Mouse (Mus musculus) adrenal gland (tissue): ENCODE measurements around the gene Crebrf.

ENCODE experiments used
- intact Hi-C: fragments of 180-260 bp; cut with DNase I; formaldehyde crosslinking; loops from one replicate; pipeline ENCODE4 v1.15.1; 2025
- long read RNA-seq, 2 experiments: library from polyadenylated mRNA; unstranded; transcript quantifications; one replicate each; pipeline ENCODE4 v2.0.0; 2020; ENCODE audit warnings: borderline replicate concordance in 1 of 2; ENCODE audit not compliant: insufficient replicate concordance in 1 of 2

Gene Crebrf
- long read RNA-seq, experiment 1, partial matches to known transcripts = 3 of 7 reads
- long read RNA-seq, experiment 1, other reads (novel, unspliced or antisense) = 3 of 7 reads
- long read RNA-seq, experiment 2, partial matches to known transcripts = 6 of 12 reads
- long read RNA-seq, experiment 2, other reads (novel, unspliced or antisense) = 3 of 12 reads

DNA sequence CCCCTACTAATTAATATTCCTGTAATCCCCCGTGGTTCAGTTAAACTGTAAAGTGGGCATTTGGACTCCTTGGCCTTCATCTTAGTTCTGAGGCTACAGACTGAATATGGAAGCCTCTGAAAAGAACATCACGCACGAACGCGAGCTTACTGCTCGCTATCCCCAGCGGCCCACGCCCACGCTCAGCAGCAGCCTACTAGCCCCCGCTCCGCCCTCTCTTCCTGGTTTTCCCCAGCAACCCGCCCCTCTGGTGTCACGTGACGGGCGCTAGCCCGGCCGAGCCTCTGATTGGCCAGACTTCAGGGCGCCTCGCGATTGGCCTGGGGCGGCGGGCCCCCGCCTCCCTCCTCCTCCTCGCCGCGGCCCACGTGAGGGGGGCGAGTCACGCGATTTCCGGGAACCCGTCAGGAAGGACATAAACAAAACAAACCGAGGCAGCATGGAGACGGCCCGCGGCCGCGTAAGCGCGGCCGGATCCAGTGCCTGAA is at the start of gene Crebrf:
TSS of gene Crebrf (plus strand) at position 380 of the 488 bp plus-strand sequence.
- intact Hi-C loops = loop anchor here (5.0 kb wide), 1 partner anchor 38 kb away; no protein-coding TSS in a partner anchor

DNA sequence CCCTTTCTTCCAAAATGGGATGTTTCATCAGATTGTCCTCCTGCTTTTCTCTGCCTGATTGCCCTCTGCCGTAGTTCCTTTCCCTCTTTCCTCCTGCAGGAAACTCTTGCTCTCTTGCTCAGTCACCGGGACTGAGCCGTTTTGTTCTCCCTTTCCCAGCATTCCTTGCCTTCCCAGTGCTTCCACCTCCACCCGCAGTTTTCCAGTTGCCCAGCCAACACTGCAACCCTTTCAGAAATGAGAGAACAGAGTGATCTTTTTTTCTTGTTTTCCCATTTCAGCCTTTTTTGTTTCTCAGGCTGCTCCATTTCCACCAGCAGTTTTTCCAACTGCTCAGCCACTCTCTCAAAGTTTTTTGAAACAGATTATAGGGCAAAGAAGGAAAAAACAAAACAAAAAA is 44.2 kb upstream of the Crebrf start:
- intact Hi-C loops = no loop called here

DNA sequence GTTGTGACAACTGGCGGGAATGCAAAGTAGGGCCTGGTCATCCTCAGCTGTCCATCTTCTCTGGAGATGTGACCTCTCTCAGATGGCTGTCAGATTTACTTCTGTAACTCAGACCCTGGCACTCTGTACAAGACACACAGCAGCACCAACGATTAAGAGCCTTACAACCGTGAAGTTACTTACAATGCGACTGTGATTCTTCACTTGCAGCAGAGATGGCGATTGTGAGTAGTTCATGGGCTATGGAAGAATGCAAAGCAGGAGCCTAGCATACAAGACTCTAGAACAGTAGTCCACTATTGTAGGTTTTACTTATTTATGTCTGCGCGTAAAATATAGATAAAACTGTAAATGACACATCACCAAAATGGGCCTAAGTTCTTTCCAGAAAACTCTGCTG is 39.6 kb upstream of the Crebrf start:
- intact Hi-C loops = loop anchor here (5.0 kb wide), 1 partner anchor 41 kb away; the partner anchor contains the start of gene Crebrf

- intact Hi-C loops = loop anchor here (5.0 kb wide), 1 partner anchor 41 kb away; the partner anchor contains the start of gene Crebrf
These were observed 39.2 kb upstream of the Crebrf start for GRCm38 (mm10) chr17:26676252-26676615.

GRCm38 (mm10) chr17:26676616-26677376 is 38.7 kb upstream of the Crebrf start:
- intact Hi-C loops = loop anchor here (5.0 kb wide), 1 partner anchor 41 kb away; the partner anchor contains the start of gene Crebrf

DNA sequence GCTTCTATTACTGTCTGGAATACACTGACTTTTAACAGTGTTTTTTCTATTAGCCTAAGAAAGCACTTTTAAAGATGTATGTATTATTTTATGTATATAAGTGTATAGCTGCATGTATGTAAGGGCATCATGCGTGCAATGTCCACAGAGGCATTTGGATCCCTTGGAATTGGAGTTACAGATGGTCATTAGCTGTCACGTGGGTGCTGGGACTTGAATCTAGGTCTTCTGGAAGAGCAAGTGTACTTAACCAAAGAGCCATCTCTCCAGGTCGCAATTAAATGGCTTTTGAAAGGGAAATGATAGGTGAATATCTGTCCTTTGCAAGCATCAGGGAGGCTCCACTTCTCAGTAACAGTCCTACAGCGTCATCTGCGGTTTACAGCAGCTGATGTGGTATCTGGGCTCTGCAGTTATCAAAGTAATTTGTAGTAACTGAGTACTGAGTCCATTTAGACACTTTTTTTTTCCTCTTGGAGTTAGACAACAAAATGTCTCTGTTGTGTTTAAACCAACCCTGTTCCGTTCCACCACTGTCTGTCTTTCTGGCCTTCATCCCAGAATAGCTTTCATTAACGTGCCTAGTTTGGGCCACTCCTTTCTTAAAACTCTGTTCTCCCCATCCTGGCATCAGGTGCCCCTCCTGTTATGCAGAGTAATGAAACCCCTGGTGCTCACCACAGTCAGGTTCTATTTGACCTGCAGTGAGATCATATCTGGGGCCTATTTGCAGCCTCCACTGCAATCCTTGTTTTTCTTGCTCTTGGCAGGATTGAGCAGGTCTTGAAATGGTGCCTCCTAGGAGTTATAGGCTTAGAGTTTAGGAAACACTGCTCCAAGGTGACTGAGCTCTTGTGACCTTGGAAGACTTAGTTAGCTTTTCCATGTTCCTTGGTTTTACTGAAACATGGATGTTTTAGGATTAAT is 37.5 kb upstream of the Crebrf start:
- intact Hi-C loops = loop anchor here (5.0 kb wide), 1 partner anchor 39 kb away; the partner anchor contains the start of gene Crebrf

DNA sequence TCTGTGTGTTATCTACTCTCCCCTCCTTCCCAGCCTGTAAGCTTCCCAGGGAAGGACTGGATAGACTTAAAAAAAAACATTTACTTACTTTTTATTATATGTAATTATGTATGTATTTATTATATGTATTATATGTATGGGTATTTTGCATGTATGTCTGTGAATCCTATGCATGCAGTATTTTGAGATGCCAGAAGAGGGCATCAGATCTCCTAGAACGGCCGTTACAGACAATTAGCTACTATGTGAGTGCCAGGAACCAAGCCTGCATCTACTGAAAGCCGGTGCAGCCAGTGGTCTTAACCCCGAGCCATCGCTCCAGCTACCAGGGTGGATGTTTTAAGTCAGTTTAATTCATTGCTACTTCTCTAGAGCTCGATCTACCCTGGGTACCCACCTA is 34.2 kb upstream of the Crebrf start:
- intact Hi-C loops = no loop called here

DNA sequence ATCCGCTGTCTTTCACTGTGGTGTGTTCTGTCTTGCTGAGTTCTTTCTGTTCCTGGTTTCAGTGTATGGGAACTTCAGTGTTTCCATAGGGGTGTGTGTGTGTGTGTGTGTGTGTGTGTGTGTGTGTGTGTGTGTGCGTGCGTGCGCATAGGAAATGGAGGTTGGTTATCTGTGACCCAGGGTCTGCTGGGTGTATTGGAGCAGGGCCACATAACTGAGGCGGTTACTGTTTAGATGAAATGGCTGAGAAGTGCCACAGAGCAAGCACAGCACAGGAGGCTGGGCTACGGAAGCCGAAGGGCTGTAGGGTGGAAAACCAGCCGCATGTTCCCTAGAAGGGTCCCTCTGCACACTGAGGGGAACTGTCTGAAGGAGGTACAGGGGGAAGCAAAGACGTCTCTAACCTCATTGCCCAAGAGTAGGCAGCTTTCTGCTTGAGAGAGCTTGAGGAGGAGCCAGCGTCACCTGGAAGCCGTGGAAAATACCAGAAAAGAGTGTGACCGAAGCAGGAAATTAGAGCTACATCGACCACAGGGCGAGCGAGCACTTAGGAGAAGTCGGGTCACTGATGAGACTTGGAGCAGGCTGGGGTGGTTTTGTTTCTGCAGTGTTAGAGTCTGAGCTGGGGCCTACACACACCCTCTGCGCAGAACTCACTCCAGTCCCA is 29.0 kb upstream of the Crebrf start:
- intact Hi-C loops = no loop called here

DNA sequence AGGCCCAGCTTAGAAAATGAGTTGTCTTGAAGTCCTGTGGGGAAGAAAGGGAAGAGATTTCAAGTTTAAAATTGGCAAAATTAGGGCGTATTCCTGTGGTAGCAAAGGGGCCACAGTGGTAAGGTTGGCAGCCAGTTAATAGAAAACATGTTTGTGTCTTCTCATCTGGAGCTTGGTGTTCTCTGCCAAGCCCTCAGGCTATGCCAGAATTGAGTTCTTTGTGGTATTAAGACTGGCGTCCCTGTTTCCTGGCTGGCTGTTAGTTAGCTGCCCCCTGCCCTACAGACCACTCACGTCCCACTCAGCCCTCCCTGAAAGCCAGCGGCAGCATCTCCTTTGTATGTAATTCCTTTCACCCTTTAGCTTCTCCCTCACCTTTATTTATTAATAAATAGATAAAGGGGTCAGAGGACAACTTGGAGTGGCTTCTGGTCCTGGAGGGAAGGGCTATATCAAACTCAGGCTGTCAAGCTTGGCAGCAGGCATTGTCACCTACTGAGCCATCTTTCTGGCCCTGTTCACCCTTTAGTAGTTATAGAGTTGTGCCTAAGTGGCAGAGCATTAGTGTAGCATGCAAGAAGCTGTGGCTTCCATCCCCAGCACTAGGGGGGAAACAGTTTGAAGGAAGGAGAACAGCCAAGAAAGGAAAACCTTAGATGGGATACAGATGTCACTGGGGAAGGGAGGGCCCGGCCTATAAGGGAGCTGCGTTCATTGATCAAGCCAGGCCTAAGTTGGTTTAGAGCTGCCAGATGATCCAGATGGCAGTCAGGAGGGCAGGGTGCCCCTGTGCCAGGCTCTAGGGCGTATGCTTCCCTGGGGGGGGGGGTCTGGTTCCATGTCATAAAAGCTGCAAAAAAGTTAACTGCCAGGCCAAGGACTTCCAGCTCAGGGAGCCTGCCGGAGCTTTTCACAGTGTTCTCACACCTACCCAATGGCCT is 26.4 kb upstream of the Crebrf start:
- intact Hi-C loops = no loop called here

GRCm38 (mm10) chr17:26689810-26690209 is 25.6 kb upstream of the Crebrf start:
- intact Hi-C loops = no loop called here

DNA sequence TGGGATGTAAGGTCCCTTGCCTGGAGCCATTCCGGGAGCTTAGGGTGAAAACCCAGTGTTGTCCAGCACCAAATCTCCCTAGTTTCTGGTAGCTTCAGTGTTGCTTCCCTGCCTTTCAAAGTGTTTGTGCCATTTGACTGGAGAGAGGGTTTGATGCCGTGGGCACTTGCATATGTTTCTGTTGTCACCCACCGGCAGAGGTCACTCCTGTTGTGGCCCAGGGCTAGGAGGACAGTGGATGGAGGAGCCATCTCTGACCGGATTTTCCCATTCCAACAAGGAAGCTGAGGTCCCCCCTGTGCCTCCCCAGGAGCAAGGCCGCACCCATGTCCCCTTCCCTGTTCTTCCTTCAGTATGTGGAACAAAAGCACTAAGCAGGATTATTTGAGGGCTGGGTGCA is 25.2 kb upstream of the Crebrf start:
- intact Hi-C loops = no loop called here

- intact Hi-C loops = no loop called here
These were observed 24.3 kb upstream of the Crebrf start for GRCm38 (mm10) chr17:26691110-26691509.

GRCm38 (mm10) chr17:26693424-26693823 is 22.0 kb upstream of the Crebrf start:
- intact Hi-C loops = no loop called here

GRCm38 (mm10) chr17:26694171-26694570 is 21.3 kb upstream of the Crebrf start:
- intact Hi-C loops = no loop called here

GRCm38 (mm10) chr17:26695193-26695592 is 20.3 kb upstream of the Crebrf start:
- intact Hi-C loops = no loop called here

- intact Hi-C loops = no loop called here
These were observed 16.6 kb upstream of the Crebrf start for GRCm38 (mm10) chr17:26698846-26699245.

- intact Hi-C loops = no loop called here
These were observed 15.4 kb upstream of the Crebrf start for GRCm38 (mm10) chr17:26699819-26700616.

- intact Hi-C loops = no loop called here
These were observed 13.9 kb upstream of the Crebrf start for GRCm38 (mm10) chr17:26701565-26701964.

DNA sequence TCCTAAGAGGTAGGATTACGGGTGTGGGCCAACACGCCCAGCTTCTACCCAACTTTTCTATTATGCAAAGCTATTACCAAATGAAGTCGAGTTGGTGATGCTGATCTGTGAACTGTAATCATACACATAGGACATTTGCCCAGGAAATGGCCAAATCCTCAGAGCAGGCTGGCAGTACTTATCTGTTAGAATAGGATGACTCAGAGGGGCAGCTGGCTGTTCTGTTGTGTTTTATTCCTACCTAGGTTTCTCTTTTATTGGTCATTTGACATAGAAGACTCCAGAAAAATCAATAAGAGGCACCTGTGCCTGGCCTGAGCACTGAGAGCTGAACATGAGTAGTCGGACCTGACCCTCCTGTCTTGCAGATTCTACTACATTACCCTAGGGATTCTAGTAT is 12.8 kb upstream of the Crebrf start:
- intact Hi-C loops = no loop called here
